Mouse (Mus musculus) bone marrow macrophage, adult 2 months (primary cell): ENCODE measurements around the gene Erich3. TPM values are rescaled to one million over a fixed set of nuclear protein-coding genes. Genes with fewer than 3 reads are reported as not detected.

ENCODE experiments used
- H3K27ac ChIP-seq: 2 replicates; pipeline ENCODE4 v1.5.1; 2012; ENCODE audit warnings: low read depth, low read length; ENCODE audit not compliant: insufficient read depth
- H3K4me1 ChIP-seq: 2 replicates; pipeline ENCODE4 v1.6.1; 2012; ENCODE audit warnings: low read length; ENCODE audit not compliant: control insufficient read depth, insufficient read depth
- H3K4me3 ChIP-seq: 2 replicates; pipeline ENCODE4 v1.5.1; 2012; ENCODE audit warnings: mild to moderate bottlenecking, low read length, moderate library complexity; ENCODE audit not compliant: insufficient read depth
- CTCF ChIP-seq: IDR thresholded peaks from 2 replicates; pipeline ENCODE4 v1.5.1; 2012; ENCODE audit warnings: low read depth, mild to moderate bottlenecking, low read length, moderate library complexity
- POLR2A ChIP-seq: IDR thresholded peaks from 2 replicates; pipeline ENCODE4 v1.6.1; 2012; ENCODE audit warnings: mild to moderate bottlenecking, low read depth, low read length, borderline replicate concordance
- polyA plus RNA-seq: library from polyadenylated mRNA; stranded (reverse); fragments of >200 nt; gene quantifications from 2 replicates; pipeline ENCODE4 v1.2.4, GENCODE M21; 2012; ENCODE audit not compliant: missing spikeins, insufficient read depth, insufficient read length

Erich3 gene
- polyA plus RNA-seq, 1 experiment: not detected

DNA sequence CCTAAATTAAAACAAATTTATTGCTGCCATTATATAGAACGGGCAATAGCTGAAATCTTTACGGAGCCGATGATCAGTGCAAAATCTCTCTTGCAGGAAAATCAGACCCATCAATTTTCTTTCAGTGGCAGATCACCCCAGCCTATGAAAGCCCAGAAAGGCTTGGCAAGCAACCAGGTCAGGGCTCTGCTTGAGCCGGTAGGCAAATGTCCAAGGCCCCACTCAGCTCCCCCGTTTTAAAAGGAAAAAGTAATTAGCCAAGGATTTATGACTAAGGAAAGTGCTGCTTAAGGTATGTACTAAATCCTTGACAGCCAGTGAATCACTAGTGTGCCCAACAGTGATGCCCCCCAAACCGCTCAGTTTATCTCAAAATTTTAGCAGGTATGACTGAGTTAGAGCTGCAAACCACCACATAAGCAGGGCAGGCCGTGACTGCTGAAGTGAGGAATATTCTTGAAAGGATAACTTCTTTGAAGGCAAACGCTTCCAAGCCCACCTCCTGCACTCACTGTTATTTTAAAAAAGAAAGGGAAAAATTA is 137.3 kb downstream of the Erich3 start:
- TF ChIP-seq POLR2A (no peak), CTCF (no peak)
- Histone ChIP-seq H3K4me3 (no peak overlapping the region), H3K27ac (no peak overlapping the region), H3K4me1 (no peaks in the 10 kb centered on the region)

GRCm38 (mm10) chr3:154806626-154807025 is 143.0 kb downstream of the Erich3 start:
- Histone ChIP-seq H3K4me3 (no peak overlapping the region), H3K4me1 (no peaks in the 10 kb centered on the region), H3K27ac (no peak overlapping the region)
- TF ChIP-seq POLR2A: no peak
- TF ChIP-seq CTCF: no peak

GRCm38 (mm10) chr3:154810273-154810870 is 146.7 kb downstream of the Erich3 start:
- H3K4me1 ChIP-seq: no peaks in the 10 kb centered on the region
- TF ChIP-seq POLR2A (no peak), CTCF (no peak)
- H3K4me3 ChIP-seq: no peak overlapping the region
- no peak overlapping the region for H3K27ac ChIP-seq

DNA sequence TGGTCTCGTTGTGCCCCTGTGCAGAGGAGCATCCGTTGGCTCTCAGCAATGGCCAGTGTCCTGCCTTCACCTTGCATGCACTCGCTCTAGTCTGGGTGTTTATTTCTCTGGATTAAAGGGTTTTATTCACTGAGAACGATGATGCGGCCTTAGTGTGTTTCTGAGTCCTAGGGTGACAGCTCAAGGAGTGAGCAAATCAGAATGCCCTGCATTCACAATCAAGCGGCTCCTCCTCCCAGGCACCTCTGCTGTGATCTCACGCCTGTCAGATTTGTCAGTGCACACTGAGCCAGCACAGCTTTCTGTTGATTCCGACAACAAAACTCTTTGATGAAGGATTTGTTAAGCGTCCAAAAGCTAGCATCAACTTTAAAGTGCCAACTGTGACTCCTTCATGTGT is 147.6 kb downstream of the Erich3 start:
- no peak overlapping the region for H3K4me3 ChIP-seq

DNA sequence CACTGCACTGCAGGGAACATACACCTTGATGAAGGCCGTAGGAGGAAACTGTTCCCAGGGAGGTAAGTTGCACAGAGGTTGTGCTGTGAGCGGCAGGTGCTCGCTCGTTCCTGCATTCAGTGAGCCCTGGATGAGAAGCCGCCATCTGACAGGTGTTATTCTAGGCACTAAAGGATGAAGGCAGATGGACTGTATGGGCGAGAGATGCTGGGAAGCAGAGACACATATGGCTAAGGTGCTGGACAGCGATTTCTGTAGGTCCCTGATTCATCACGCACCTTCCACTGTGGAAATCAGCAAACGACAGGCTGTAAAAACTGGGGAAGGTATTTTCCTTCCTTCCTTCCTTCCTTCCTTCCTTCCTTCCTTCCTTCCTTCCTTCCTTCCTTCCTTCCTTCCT is 148.2 kb downstream of the Erich3 start:
- Histone ChIP-seq H3K27ac (no peak overlapping the region), H3K4me1 (peaks cover 2% of the 10 kb centered on the region; the same call in 1 of the 2 replicates), H3K4me3 (no peak overlapping the region)
- TF ChIP-seq POLR2A: no peak
- no peak for TF ChIP-seq CTCF

More for the DNA sequence above, 147.6 kb downstream of the Erich3 start:
- Histone ChIP-seq H3K27ac (no peak overlapping the region), H3K4me1 (no peaks in the 10 kb centered on the region)
- no peak for TF ChIP-seq CTCF
- no peak for TF ChIP-seq POLR2A

GRCm38 (mm10) chr3:154812893-154813292 is 149.2 kb downstream of the Erich3 start:
- no peak for TF ChIP-seq POLR2A
- TF ChIP-seq CTCF: no peak
- Histone ChIP-seq H3K4me1 (peaks cover 5% of the 10 kb centered on the region; the same call in 1 of the 2 replicates), H3K27ac (no peak overlapping the region), H3K4me3 (no peak overlapping the region)

DNA sequence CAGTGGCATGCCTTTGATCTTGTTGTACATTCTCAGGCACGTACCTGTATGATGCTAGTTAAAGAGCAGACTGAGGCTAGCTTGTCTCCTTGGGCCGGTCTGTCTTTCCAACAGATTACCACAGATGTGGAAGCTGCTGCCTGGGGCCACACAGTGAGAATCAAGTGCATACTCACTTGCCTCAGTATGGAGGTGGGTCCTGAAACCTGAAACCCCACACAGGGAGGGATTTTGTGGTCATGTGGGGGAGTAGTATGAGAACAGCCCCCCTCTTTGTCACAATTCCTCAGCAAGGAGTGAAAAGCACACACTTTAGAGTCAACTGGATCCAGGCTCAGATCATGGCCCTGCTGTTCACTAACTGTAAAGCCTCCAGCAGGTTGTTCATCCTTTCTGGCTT is 151.9 kb downstream of the Erich3 start:
- TF ChIP-seq CTCF (no peak), POLR2A (no peak)
- no peak overlapping the region for H3K4me3 ChIP-seq
- no peak overlapping the region for H3K27ac ChIP-seq

DNA sequence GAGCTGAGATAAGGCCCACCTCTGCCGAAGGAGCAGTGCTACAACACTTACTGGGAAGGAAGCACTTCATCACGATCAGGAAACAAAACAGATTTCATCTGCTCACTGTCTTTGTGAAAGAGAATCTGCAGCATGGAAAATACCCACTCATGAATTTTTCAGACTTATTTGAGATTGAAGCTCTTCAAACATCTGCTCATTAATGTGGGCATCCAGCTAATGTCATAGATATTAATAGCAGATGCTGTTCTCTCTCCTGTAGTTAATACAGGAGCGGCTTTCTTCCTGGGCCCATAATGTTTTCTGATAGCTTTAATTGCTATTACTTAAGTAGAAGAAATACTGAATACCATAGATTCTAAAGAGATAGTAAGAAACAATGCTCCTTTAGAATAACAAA is 152.6 kb downstream of the Erich3 start:
- Histone ChIP-seq H3K4me3 (no peak overlapping the region), H3K27ac (no peak overlapping the region), H3K4me1 (peaks cover 5% of the 10 kb centered on the region; the same call in 1 of the 2 replicates)
- TF ChIP-seq CTCF: no peak
- TF ChIP-seq POLR2A: no peak

More for the DNA sequence above, 151.9 kb downstream of the Erich3 start:
- peaks cover 5% of the 10 kb centered on the region; the same call in 1 of the 2 replicates for H3K4me1 ChIP-seq

GRCm38 (mm10) chr3:154816801-154817625 is 153.4 kb downstream of the Erich3 start:
- peaks cover 5% of the 10 kb centered on the region; the same call in 1 of the 2 replicates for H3K4me1 ChIP-seq
- H3K27ac ChIP-seq: no peak overlapping the region
- no peak for TF ChIP-seq POLR2A
- TF ChIP-seq CTCF: no peak
- no peak overlapping the region for H3K4me3 ChIP-seq

Other genes with a start within 250 kb of the Erich3 start
- 6.5 and 11.8 TPM in 2 replicates for gene Cryz, start 67.1 kb upstream of the Erich3 start, polyA plus RNA-seq
- 3.8 and 3.9 TPM in 2 replicates for gene Tyw3, start 66.8 kb upstream of the Erich3 start, polyA plus RNA-seq